Mouse (Mus musculus) bone marrow, adult 2 months (tissue): ENCODE data around the gene Sun1. TPM values are rescaled to one million over a fixed set of nuclear protein-coding genes. Genes with fewer than 3 reads are reported as not detected.

Source experiments
- H3K27ac ChIP-seq: fragments of 200-500 bp; 2 replicates; pipeline ENCODE4 v1.5.1; 2012; ENCODE audit warnings: low read depth, mild to moderate bottlenecking, control low read depth, inconsistent platforms, low read length; ENCODE audit not compliant: control insufficient read depth, poor library complexity, insufficient read depth
- H3K4me1 ChIP-seq: fragments of 200-500 bp; 2 replicates; pipeline ENCODE4 v1.6.1; 2011; ENCODE audit warnings: low read length; ENCODE audit not compliant: control insufficient read depth, insufficient read depth
- H3K4me3 ChIP-seq: fragments of 200-500 bp; replicated peaks from 2 replicates; pipeline ENCODE3; 2011; ENCODE audit warnings: mild to moderate bottlenecking, low read depth, low read length, control low read depth; ENCODE audit not compliant: control insufficient read depth
- CTCF ChIP-seq: fragments of 200-500 bp; IDR thresholded peaks from 2 replicates; pipeline ENCODE4 v1.5.1; 2011; ENCODE audit warnings: low read length, control low read depth; ENCODE audit not compliant: control insufficient read depth, insufficient read depth
- POLR2A ChIP-seq: fragments of 200-500 bp; IDR thresholded peaks from 2 replicates; pipeline ENCODE4 v1.6.1; 2011; ENCODE audit warnings: low read depth, mild to moderate bottlenecking, control low read depth, low read length, borderline replicate concordance; ENCODE audit not compliant: control insufficient read depth
- WGBS: fragments of 180-500 bp; shearing (Covaris S2); methylation state at CpG from one replicate; pipeline ENCODE4 v1.1.7; 2018; 5-methylcytosine and 5-hydroxymethylcytosine counted together
- polyA plus RNA-seq: library from polyadenylated mRNA; stranded (reverse); fragments of >200 nt; gene quantifications from 2 replicates; pipeline ENCODE4 v1.2.4, GENCODE M21; 2011; ENCODE audit warnings: low replicate concordance; ENCODE audit not compliant: missing spikeins, insufficient read depth, insufficient read length

Gene Sun1
- polyA plus RNA-seq, 1 experiment, result 26.5 TPM

DNA sequence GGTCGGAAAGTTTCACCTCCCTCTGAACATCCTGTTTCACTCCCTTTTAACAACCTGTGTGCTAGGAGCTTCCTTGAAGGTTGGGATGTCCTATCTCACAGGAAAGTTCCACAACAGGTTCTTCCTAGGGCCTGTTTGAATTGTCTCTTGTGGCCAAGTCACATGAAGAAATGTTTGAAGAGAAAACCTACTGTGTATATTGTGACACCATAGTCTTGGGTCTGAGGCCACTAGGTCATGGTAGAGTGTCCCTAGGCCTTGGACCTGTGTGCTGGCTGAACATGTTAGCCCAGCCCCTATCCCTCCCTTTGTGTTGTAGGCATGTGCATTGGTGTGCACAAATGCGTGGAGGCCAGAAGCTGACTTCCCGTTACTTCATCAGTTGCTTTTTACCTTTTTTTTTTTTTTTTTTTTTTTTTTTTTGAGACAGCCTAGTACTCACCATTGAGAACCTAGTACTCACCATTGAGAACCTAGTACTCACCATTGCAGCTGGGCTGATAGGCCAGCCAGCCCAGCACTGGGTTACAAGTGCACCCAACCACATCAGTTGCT is 55.9 kb downstream of the Sun1 start:
- no peak overlapping the region for H3K4me3 ChIP-seq
- WGBS, result 43% methylated on average over 3 of the region's 3 CpGs
- H3K4me1 ChIP-seq, result peaks cover 6% of the 10 kb centered on the region
- TF ChIP-seq POLR2A (no peak), CTCF (no peak)
- no peak overlapping the region for H3K27ac ChIP-seq

DNA sequence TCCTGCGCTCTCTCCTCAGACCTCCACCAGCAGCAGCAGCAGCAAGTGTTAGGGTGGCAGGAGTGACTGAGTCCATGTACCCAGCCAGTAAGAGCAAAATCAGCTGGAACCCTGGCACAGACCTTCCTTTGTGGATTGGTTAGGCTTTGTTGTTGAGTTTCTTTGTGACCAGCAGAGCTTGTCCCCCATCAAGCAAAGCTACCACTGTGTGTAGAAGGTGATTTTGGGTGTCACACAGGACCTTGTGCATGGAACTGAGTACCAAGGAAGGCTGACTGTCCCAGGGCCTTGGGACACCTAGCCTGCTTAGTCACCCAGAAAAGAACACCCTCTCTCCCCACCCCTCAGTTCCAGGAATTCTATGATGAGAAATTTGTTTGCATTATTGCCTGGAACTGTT is 56.8 kb downstream of the Sun1 start:
- no peak overlapping the region for H3K4me3 ChIP-seq
- WGBS, result 98% methylated on average over 1 of the region's 1 CpGs
- TF ChIP-seq POLR2A (no peak), CTCF (no peak)
- H3K4me1 ChIP-seq, result peaks cover 6% of the 10 kb centered on the region
- H3K27ac ChIP-seq, result no peak overlapping the region

DNA sequence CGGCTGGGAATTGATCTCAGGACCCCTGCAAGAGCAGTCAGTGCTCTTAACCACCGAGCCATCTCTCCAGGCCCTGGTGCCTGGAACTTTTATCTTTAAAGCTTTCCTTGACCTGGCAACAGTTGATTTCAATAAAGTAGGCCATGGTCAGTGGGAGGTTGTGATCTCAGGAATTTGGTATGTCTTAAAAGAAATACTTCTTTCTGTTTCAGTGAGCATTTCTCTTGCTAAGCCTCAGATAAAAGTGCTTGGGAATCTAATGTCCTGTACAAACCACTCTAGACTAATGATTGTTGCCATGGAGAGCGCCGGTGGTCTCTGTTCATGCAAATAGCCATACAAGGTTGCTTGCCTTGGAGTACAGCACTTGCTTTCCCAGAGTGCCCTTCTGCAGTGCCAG is 57.4 kb downstream of the Sun1 start:
- H3K4me1 ChIP-seq, result peaks cover 6% of the 10 kb centered on the region

GRCm38 (mm10) chr5:139258371-139259035 is 58.1 kb downstream of the Sun1 start:
- 84% methylated on average over 8 of the region's 8 CpGs for WGBS
- Histone ChIP-seq H3K4me3 (no peak overlapping the region), H3K27ac (no peak overlapping the region), H3K4me1 (peaks cover 3% of the 10 kb centered on the region)
- TF ChIP-seq POLR2A, result no peak
- no peak for TF ChIP-seq CTCF

More for the DNA sequence above, 57.4 kb downstream of the Sun1 start:
- WGBS, result 88% methylated on average over 4 of the region's 4 CpGs
- TF ChIP-seq CTCF (no peak), POLR2A (no peak)
- Histone ChIP-seq H3K4me3 (no peak overlapping the region), H3K27ac (no peak overlapping the region)

- Histone ChIP-seq H3K4me1 (peaks cover 2% of the 10 kb centered on the region), H3K27ac (no peak overlapping the region), H3K4me3 (no peak overlapping the region)
- WGBS, result 86% methylated on average over 5 of the region's 5 CpGs
- TF ChIP-seq CTCF (no peak), POLR2A (no peak)
These were observed 59.4 kb downstream of the Sun1 start for GRCm38 (mm10) chr5:139259853-139260252.

GRCm38 (mm10) chr5:139261403-139261802 is 61.0 kb downstream of the Sun1 start:
- TF ChIP-seq CTCF, result no peak
- no peak for TF ChIP-seq POLR2A
- no peak overlapping the region for H3K27ac ChIP-seq
- no peak overlapping the region for H3K4me3 ChIP-seq
- 86% methylated on average over 4 of the region's 4 CpGs for WGBS
- H3K4me1 ChIP-seq, result no peaks in the 10 kb centered on the region; the same call in 1 of the 2 replicates

- TF ChIP-seq POLR2A (no peak), CTCF (no peak)
- WGBS, result 68% methylated on average over 4 of the region's 4 CpGs
- H3K4me1 ChIP-seq, result no peaks in the 10 kb centered on the region
- H3K27ac ChIP-seq, result no peak overlapping the region
- no peak overlapping the region for H3K4me3 ChIP-seq
These were observed 67.2 kb downstream of the Sun1 start for GRCm38 (mm10) chr5:139267661-139268060.

- Histone ChIP-seq H3K4me1 (no peaks in the 10 kb centered on the region), H3K27ac (no peak overlapping the region), H3K4me3 (no peak overlapping the region)
- WGBS, result 84% methylated on average over 16 of the region's 16 CpGs
- no peak for TF ChIP-seq CTCF
These were observed 70.5 kb downstream of the Sun1 start for GRCm38 (mm10) chr5:139270806-139271521.
